Mouse (Mus musculus) cortical plate, adult 2 months (tissue): ENCODE measurements at regions not wholly inside any gene's neighbourhood (a gene's known extent, or its start where the extent isn't known, plus 50 kb on each side); places are given as distances from the start of the nearest gene placed in this dataset.

Experiments used
- CTCF ChIP-seq: fragments of 200-500 bp; IDR thresholded peaks from 2 replicates; pipeline ENCODE4 v1.5.1; 2011; ENCODE audit warnings: mild to moderate bottlenecking, control low read depth, low read length; ENCODE audit not compliant: insufficient read depth; ENCODE audit errors: extremely low read depth
- POLR2A ChIP-seq: fragments of 200-500 bp; IDR thresholded peaks from 2 replicates; pipeline ENCODE4 v1.6.1; 2011; ENCODE audit warnings: mild to moderate bottlenecking, low read length, control low read depth; ENCODE audit not compliant: insufficient read depth; ENCODE audit errors: extremely low read depth

GRCm38 (mm10) chr4:53218291-53218640, 58.6 kb upstream of the Abca1 start:
- TF ChIP-seq POLR2A (no peak), CTCF (no peak)
